Mouse (Mus musculus) midbrain, postnatal 0 days (tissue): ENCODE results near the gene Neurl2. TPM values are rescaled to one million over a fixed set of nuclear protein-coding genes. Genes with fewer than 3 reads are reported as not detected.

Source experiments
- ATAC-seq: fragments of 200-750 bp; cut with Nextera tagmentation; 2 replicates; pipeline ENCODE4 v1.8.0; 2017; ENCODE audit warnings: moderate number of reproducible peaks, mild to moderate bottlenecking, moderate TSS enrichment, moderate library complexity; ENCODE audit not compliant: low FRiP score
- DNase-seq: peaks from one replicate; pipeline ENCODE4 v3.0.0-alpha.2; 2015; ENCODE audit warnings: low spot score
- H3K27ac ChIP-seq: fragments of 300-500 bp; sonication (generic); 2 replicates; pipeline ENCODE4 v1.5.1; 2014; ENCODE audit warnings: low read depth, mild to moderate bottlenecking, low read length, mixed read lengths
- H3K27me3 ChIP-seq: fragments of 300-500 bp; sonication (generic); 2 replicates; pipeline ENCODE4 v1.6.1; 2014; ENCODE audit warnings: low read length, control low read depth, mixed read lengths; ENCODE audit not compliant: insufficient read depth
- H3K36me3 ChIP-seq: fragments of 300-500 bp; sonication (generic); 2 replicates; pipeline ENCODE4 v1.6.1; 2014; ENCODE audit warnings: low read length, control low read depth, mixed read lengths; ENCODE audit not compliant: insufficient read depth
- H3K4me1 ChIP-seq: fragments of 300-500 bp; sonication (generic); 2 replicates; pipeline ENCODE4 v1.6.1; 2014; ENCODE audit warnings: mild to moderate bottlenecking, control low read depth, antibody characterized with exemption, low read length, mixed read lengths; ENCODE audit not compliant: insufficient read depth
- H3K4me2 ChIP-seq: fragments of 300-500 bp; sonication (generic); 2 replicates; pipeline ENCODE4 v1.6.1; 2014; ENCODE audit warnings: low read depth, mild to moderate bottlenecking, low read length, mixed read lengths; ENCODE audit not compliant: poor library complexity, severe bottlenecking
- H3K4me3 ChIP-seq: fragments of 300-500 bp; sonication (generic); 2 replicates; pipeline ENCODE4 v1.5.1; 2014; ENCODE audit warnings: low read depth, mild to moderate bottlenecking, low read length, moderate library complexity
- H3K9ac ChIP-seq: fragments of 300-500 bp; sonication (generic); replicated peaks from 2 replicates; pipeline ENCODE4 v1.6.1; 2014; ENCODE audit warnings: mild to moderate bottlenecking, low read length, moderate library complexity, mixed read lengths; ENCODE audit not compliant: poor library complexity, severe bottlenecking
- H3K9me3 ChIP-seq: fragments of 300-500 bp; sonication (generic); 2 replicates; pipeline ENCODE4 v1.6.1; 2016; ENCODE audit warnings: low read length, control low read depth
- CTCF ChIP-seq: IDR thresholded peaks from 2 replicates; pipeline ENCODE4 v1.5.1; 2016; ENCODE audit warnings: antibody characterized with exemption, mild to moderate bottlenecking
- WGBS: fragments of 180-500 bp; shearing (Covaris S2); extraction: QIAGEN DNeasy Blood & Tissue Kit; methylation state at CpG from one replicate; pipeline ENCODE4 v1.1.7; 2014; 5-methylcytosine and 5-hydroxymethylcytosine counted together
- polyA plus RNA-seq: library from polyadenylated mRNA; unstranded; fragments of >200 nt; fragmentation: Nextera tagmentation; extraction: Ambion mirVana; gene quantifications from 2 replicates; pipeline ENCODE4 v1.2.1, GENCODE M21; 2015
- total RNA-seq: library from RNA; depleted of rRNA; stranded (reverse); fragments of >200 nt; gene quantifications from 2 replicates; pipeline ENCODE4 v1.2.3, GENCODE M21; 2014; rRNA removed

Gene Neurl2
- total and polyA plus RNA-seq, 2 experiments from 2014 or later = 7.8 to 11.2 TPM

- no peak for ATAC-seq
Observed at GRCm38 (mm10) chr2:164781876-164782275, 51.4 kb downstream of the Neurl2 start.

More at GRCm38 (mm10) chr2:164781876-164782275, 51.4 kb downstream of the Neurl2 start:
- Histone ChIP-seq H3K36me3 (no peaks in the 10 kb centered on the region), H3K9ac (no peak overlapping the region), H3K4me3 (no peak overlapping the region), H3K4me2 (no peak overlapping the region), H3K9me3 (no peaks in the 10 kb centered on the region), H3K27me3 (no peaks in the 10 kb centered on the region), H3K27ac (no peak overlapping the region), H3K4me1 (peaks cover 3% of the 10 kb centered on the region; the same call in 1 of the 2 replicates)
- no peak for DNase-seq
- 72% methylated on average over 4 of the region's 4 CpGs for WGBS
- TF ChIP-seq CTCF = no peak

Other genes with a start within 250 kb of the Neurl2 start
- gene Wfdc6a, start 248.0 kb downstream of the Neurl2 start, total RNA-seq = not detected in 2 replicates
- not detected in 2 replicates for gene Wfdc6a, start 248.0 kb downstream of the Neurl2 start, polyA plus RNA-seq
- gene Eppin, start 239.9 kb downstream of the Neurl2 start, total RNA-seq = not detected in 2 replicates
- not detected in 2 replicates for gene Eppin, start 239.9 kb downstream of the Neurl2 start, polyA plus RNA-seq
- gene Wfdc6b, start 219.9 kb downstream of the Neurl2 start, total RNA-seq = not detected in 2 replicates
- gene Wfdc6b, start 219.9 kb downstream of the Neurl2 start, polyA plus RNA-seq = not detected in 2 replicates
- 0.28 TPM in 1 of 2 replicates, not detected in the other for gene Wfdc8, start 219.8 kb downstream of the Neurl2 start, total RNA-seq
- not detected in 2 replicates for gene Wfdc8, start 219.8 kb downstream of the Neurl2 start, polyA plus RNA-seq
- not detected in 2 replicates for gene Wfdc16, start 194.7 kb downstream of the Neurl2 start, total RNA-seq
- gene Wfdc16, start 194.7 kb downstream of the Neurl2 start, polyA plus RNA-seq = not detected in 2 replicates
- 3.5 TPM in 1 of 2 replicates, not detected in the other for gene Wfdc10, start 177.4 kb downstream of the Neurl2 start, total RNA-seq
- 0.38 and 0.42 TPM in 2 replicates for gene Wfdc10, start 177.4 kb downstream of the Neurl2 start, polyA plus RNA-seq
- gene Wfdc9, start 176.9 kb downstream of the Neurl2 start, total RNA-seq = not detected in 2 replicates
- not detected in 2 replicates for gene Wfdc9, start 176.9 kb downstream of the Neurl2 start, polyA plus RNA-seq
- not detected in 2 replicates for gene Wfdc11, start 159.4 kb downstream of the Neurl2 start, total RNA-seq
- gene Wfdc11, start 159.4 kb downstream of the Neurl2 start, polyA plus RNA-seq = not detected in 2 replicates
- not detected in 2 replicates for gene Wfdc13, start 148.3 kb downstream of the Neurl2 start, total RNA-seq
- gene Wfdc13, start 148.3 kb downstream of the Neurl2 start, polyA plus RNA-seq = not detected in 2 replicates
- not detected in 2 replicates for gene Spint4, start 135.0 kb downstream of the Neurl2 start, total RNA-seq
- not detected in 2 replicates for gene Spint4, start 135.0 kb downstream of the Neurl2 start, polyA plus RNA-seq
- not detected in 2 replicates for gene Spint5, start 118.2 kb downstream of the Neurl2 start, total RNA-seq
- not detected in 2 replicates for gene Spint5, start 118.2 kb downstream of the Neurl2 start, polyA plus RNA-seq
- 0.16 and 1.3 TPM in 2 replicates for gene Wfdc3, start 87.5 kb downstream of the Neurl2 start, total RNA-seq
- 0.60 and 0.97 TPM in 2 replicates for gene Wfdc3, start 87.5 kb downstream of the Neurl2 start, polyA plus RNA-seq
- gene Dnttip1, start 87.5 kb downstream of the Neurl2 start, total RNA-seq = 18.5 and 24.7 TPM in 2 replicates
- 48.4 and 54.2 TPM in 2 replicates for gene Dnttip1, start 87.5 kb downstream of the Neurl2 start, polyA plus RNA-seq
- 14.6 and 38.5 TPM in 2 replicates for gene Ube2c, start 63.6 kb downstream of the Neurl2 start, total RNA-seq
- gene Ube2c, start 63.6 kb downstream of the Neurl2 start, polyA plus RNA-seq = 18.1 and 18.4 TPM in 2 replicates
- not detected in 2 replicates for gene Tnnc2, start 53.5 kb downstream of the Neurl2 start, total RNA-seq
- 0.31 and 0.62 TPM in 2 replicates for gene Tnnc2, start 53.5 kb downstream of the Neurl2 start, polyA plus RNA-seq
- gene Snx21, start 47.6 kb downstream of the Neurl2 start, total RNA-seq = 80.8 and 100 TPM in 2 replicates
- 50.8 and 54.1 TPM in 2 replicates for gene Snx21, start 47.6 kb downstream of the Neurl2 start, polyA plus RNA-seq
- 24.2 and 25.8 TPM in 2 replicates for gene Acot8, start 28.6 kb downstream of the Neurl2 start, total RNA-seq
- gene Acot8, start 28.6 kb downstream of the Neurl2 start, polyA plus RNA-seq = 17.5 and 19.7 TPM in 2 replicates
- 6.4 and 7.7 TPM in 2 replicates for gene Zswim3, start 28.4 kb downstream of the Neurl2 start, total RNA-seq
- gene Zswim3, start 28.4 kb downstream of the Neurl2 start, polyA plus RNA-seq = 5.5 and 7.4 TPM in 2 replicates
- gene Zswim1, start 10.8 kb downstream of the Neurl2 start, total RNA-seq = 24.8 and 25.1 TPM in 2 replicates
- gene Zswim1, start 10.8 kb downstream of the Neurl2 start, polyA plus RNA-seq = 35.3 and 36.0 TPM in 2 replicates
- 1.1 TPM in 1 of 2 replicates, not detected in the other for gene Spata25, start 4.9 kb downstream of the Neurl2 start, total RNA-seq
- not detected in 2 replicates for gene Spata25, start 4.9 kb downstream of the Neurl2 start, polyA plus RNA-seq
- gene Ctsa, start 583 bp downstream of the Neurl2 start, total RNA-seq = 110 and 112 TPM in 2 replicates
- 101 and 102 TPM in 2 replicates for gene Ctsa, start 583 bp downstream of the Neurl2 start, polyA plus RNA-seq
- gene Pltp, start 24.3 kb upstream of the Neurl2 start, total RNA-seq = 55.5 and 59.8 TPM in 2 replicates
- 85.5 and 87.7 TPM in 2 replicates for gene Pltp, start 24.3 kb upstream of the Neurl2 start, polyA plus RNA-seq
- 77.2 and 90.1 TPM in 2 replicates for gene Pcif1, start 45.8 kb upstream of the Neurl2 start, total RNA-seq
- 88.9 and 94.6 TPM in 2 replicates for gene Pcif1, start 45.8 kb upstream of the Neurl2 start, polyA plus RNA-seq
- gene Zfp335, start 78.3 kb upstream of the Neurl2 start, total RNA-seq = 28.9 and 29.0 TPM in 2 replicates
- 11.1 and 11.4 TPM in 2 replicates for gene Zfp335, start 78.3 kb upstream of the Neurl2 start, polyA plus RNA-seq
- gene Mmp9, start 107.3 kb upstream of the Neurl2 start, total RNA-seq = 7.5 and 13.4 TPM in 2 replicates
- gene Mmp9, start 107.3 kb upstream of the Neurl2 start, polyA plus RNA-seq = 7.1 and 8.2 TPM in 2 replicates
- 311 and 368 TPM in 2 replicates for gene Slc12a5, start 127.3 kb upstream of the Neurl2 start, total RNA-seq
- gene Slc12a5, start 127.3 kb upstream of the Neurl2 start, polyA plus RNA-seq = 83.5 and 86.4 TPM in 2 replicates
- 74.5 and 79.2 TPM in 2 replicates for gene Ncoa5, start 201.4 kb upstream of the Neurl2 start, total RNA-seq
- 54.3 and 65.5 TPM in 2 replicates for gene Ncoa5, start 201.4 kb upstream of the Neurl2 start, polyA plus RNA-seq
- gene Cd40, start 222.2 kb upstream of the Neurl2 start, total RNA-seq = 5.2 and 5.9 TPM in 2 replicates
- gene Cd40, start 222.2 kb upstream of the Neurl2 start, polyA plus RNA-seq = 4.4 and 6.4 TPM in 2 replicates